Mouse (Mus musculus) adrenal gland, adult (tissue): ENCODE data around the gene Kat2a.

ENCODE experiments used
- DNase-seq, 2 experiments: peaks; one replicate each; pipeline ENCODE4 v3.0.0; 2022 to 2023; ENCODE audit warnings: low spot score in 1 of 2; ENCODE audit not compliant: inconsistent age in 2 of 2

The Kat2a gene

DNA sequence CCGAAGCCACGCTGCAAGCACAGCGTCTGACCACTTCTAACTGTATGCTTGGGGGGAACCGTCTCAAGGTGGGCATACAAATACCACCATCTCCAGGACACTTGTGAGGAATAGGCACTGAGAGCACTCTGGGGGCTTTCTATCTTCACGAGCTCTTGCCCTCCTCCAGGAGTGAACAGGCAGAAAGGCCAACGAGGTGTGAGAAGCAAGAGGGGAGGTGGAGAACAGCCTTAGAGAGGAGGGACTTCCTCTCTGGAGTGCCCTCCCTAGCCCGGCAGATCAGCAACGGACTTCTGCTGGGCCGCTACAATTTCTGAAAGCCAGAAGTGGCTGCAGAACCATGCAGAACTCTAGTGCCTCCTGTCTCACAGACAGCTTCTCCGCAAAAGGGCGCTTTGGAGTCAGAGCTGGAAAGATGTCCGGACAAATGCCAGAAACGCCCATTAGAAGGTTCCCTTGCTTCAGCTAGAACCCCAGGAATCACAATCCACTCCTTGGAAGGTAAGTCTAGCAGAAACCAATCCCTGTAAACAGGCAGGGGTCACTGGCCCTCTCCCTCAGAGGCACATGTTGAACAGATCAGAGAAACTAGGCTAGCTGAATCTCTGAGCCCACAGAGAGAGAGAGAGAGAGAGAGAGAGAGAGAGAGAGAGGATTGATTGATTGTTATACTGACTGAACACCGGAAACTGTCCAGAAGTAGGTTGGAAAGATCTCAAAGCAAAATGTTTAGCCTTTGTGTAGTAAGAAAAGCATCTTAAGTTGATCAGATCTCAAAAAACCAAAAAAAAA, 23.9 kb upstream of the Kat2a start:
- peak in 1 of 2 experiments; percentile 62 for DNase-seq

GRCm38 (mm10) chr11:100735134-100735865, 23.0 kb upstream of the Kat2a start:
- DNase-seq: no peak

DNA sequence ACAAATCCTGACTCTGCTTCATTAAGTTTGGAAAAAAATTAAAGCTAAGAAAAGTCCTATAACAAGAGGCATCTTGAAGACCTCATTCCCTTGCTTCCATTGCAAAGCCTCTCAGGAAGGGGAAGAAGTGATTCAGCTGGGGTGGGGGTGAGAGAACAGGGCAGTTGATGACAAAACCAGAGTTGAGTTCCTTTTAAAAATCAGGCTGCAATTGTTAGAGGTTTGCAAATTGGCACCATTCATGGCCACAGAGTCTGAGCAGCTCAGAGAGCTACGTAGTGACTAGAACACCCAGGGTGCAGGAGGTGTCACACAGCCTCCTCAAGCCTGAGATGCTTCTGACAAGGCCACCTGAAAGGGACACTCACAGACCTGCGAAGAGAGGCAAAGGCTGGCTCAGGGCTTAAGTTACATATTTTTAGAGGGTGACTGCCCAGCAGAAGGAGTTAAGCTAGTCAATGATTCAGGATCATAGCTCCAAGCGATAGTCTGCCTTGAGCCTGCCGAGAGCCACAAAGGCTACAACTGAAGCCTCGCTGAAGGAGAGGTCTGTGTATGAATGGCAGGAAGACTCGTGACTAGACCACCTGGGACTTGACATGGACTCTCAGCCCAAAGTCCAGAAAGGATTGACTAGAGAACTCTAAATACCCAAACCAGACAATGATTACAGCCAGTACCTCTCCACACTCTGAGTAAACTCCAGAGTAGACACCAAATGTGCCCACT, 18.4 kb upstream of the Kat2a start:
- DNase-seq: no peak

- DNase-seq: peak in 1 of 2 experiments; percentile 26
Observed at GRCm38 (mm10) chr11:100729976-100730375, 17.7 kb upstream of the Kat2a start.

DNA sequence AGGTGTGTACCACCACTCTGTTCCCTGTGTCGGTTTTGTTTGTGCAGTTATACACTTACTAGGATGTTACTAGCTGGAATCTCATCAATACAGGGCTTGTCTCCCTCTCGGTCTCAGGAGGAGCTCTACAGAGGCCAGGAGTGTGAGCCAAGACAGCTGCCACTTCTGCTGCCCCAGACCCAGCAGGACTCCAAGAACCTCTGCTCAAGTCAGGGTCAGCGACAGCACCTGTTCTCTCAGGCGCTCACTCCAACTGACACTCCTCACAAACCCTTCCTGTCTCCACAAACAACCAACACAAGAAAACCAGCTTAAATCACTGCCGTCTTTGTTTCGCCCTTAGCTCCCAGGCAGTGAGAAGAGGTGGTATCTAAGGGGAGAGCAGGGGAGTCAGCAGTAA, 16.3 kb upstream of the Kat2a start:
- DNase-seq: no peak

GRCm38 (mm10) chr11:100727201-100727600, 14.9 kb upstream of the Kat2a start:
- DNase-seq: peak in 1 of 2 experiments; percentile 24

- DNase-seq: peak in 1 of 2 experiments; percentile 58
Observed at GRCm38 (mm10) chr11:100724919-100725512, 12.8 kb upstream of the Kat2a start.

GRCm38 (mm10) chr11:100722493-100723028, 10.3 kb upstream of the Kat2a start:
- peak in 1 of 2 experiments; percentile 30 for DNase-seq

GRCm38 (mm10) chr11:100721776-100722492, 9.7 kb upstream of the Kat2a start:
- DNase-seq: peak in 1 of 2 experiments; percentile 35

- DNase-seq: peak in 1 of 2 experiments; percentile 76
Observed at GRCm38 (mm10) chr11:100721254-100721653, 9.0 kb upstream of the Kat2a start.

DNA sequence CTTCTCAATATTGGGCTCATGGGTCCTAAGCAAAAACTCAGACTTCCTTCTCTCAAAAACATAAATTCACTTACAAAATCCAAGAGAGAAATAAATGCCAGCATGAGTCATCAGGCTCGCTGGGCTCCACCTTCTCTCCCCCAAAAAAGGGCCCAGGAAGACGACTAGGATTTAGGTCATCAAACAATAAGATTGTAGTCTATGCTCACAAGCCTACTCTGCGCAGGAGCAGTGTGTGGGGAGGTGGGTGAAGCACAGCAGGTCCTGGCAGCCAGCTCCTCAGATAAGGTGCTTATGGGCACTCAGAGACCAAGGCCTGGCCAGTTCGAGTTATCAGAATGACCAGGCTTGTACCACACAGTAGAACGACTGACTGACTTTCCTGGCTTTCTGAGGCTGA, 8.1 kb upstream of the Kat2a start:
- DNase-seq: peak in 1 of 2 experiments; percentile 85

GRCm38 (mm10) chr11:100719893-100720292, 7.6 kb upstream of the Kat2a start:
- no peak for DNase-seq

DNA sequence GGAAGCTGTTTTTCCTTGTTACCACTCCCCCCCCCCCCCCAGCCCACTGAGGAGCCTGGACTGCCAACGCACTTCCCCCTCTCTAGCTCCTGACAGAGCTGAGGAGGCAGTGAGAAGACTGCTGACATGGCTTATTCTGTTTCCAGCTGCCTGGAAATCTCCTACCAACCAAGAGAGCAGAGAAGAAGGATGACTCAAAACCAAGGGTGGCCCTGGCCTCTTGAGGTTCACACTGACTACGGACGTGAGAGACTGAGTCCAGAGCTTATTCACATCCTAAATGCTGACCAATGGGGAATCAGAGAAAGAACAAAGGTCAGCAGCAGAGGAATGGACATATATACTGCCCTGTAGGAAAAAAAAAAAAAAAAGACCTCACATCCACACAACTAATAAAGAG, 7.0 kb upstream of the Kat2a start:
- peak in 1 of 2 experiments; percentile 72 for DNase-seq

GRCm38 (mm10) chr11:100718866-100719265, 6.6 kb upstream of the Kat2a start:
- peak in 1 of 2 experiments; percentile 41 for DNase-seq

- DNase-seq: no peak
Observed at GRCm38 (mm10) chr11:100718462-100718861, 6.2 kb upstream of the Kat2a start.

- DNase-seq: no peak
Observed at GRCm38 (mm10) chr11:100716649-100717048, 4.4 kb upstream of the Kat2a start.

DNA sequence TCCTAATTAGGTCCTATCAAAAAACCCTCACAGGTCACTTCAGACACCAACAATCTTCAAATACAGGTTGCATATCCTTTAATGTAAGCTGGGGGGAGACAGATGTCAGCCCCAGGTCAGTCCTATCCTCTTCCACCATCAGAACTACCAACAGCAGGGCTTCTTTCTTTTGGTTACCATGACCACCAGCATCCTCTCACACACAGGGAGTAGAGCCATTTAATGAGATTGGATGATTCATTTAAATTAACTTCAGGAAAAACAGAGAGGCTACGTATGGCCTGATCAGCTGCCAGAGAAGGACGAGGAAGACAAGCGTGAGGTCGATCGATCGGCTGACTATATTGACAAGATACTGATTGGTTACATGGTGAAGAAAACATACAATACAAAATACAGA, 2.7 kb upstream of the Kat2a start:
- no peak for DNase-seq

GRCm38 (mm10) chr11:100714534-100714915, 2.3 kb upstream of the Kat2a start:
- peak; percentile 80 to 94 for DNase-seq

GRCm38 (mm10) chr11:100713735-100714533, 1.7 kb upstream of the Kat2a start, which contains the start of gene Hspb9:
Gene Hspb9, plus strand, starts transcription at chr11:100713850.
- DNase-seq: peak; percentile 86 to 91
